8 mouse cellular contexts compared by ENCODE assay signal in the genomic region with DNA sequence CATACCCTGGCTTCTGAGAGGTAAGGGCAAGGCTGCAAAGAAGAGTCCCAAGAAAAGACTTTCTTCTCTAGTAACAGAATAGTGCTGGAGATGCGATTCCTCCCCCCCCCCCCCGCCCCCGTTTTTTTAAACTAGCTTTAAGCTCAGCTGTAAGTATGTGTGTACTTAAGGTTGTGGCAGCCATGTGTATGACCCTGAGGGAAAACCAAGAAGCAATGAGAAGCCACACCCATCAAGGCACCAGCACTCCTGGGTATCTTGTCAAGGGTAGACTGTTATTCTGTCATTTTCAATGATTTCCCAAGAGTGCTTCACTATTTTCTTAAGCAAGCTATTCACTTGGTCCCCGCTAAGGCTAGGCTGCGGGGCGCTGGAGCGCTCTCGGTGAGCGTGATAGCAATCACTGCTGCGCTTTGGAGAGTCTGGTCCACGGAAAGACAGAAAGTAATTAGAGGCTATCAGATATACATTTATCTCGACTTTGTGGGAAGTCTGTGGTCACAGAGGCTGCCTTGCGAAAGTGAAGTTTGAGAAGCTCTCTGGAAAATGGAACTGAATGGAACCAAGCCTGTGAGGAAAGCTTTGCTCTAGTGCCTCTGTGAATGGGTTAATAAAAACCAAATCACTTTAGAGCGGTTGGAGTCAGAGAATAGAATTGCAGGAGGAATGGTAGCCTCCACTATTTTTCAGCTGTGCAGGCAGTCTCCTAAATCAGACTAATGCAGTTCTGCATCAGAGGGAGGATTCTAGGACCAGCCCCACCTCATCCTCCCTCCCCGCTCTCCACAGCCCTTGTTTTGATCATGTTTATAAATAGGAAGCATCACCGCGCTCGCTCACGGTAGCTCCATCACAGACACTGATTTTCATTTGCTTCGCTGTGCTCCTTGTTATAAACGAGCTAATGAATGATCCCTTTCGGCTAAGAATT.
DNase-seq lines count a peak whose midpoint lies in the region; ATAC-seq and TF ChIP-seq lines count a peak whose summit lies in the region.

No protein-coding gene starts in this region.

- H3K9ac ChIP-seq in kidney, embryonic 15.5 days = no peak overlapping the region
- no peak overlapping the region for H3K9ac ChIP-seq in embryonic facial prominence, embryonic 11.5 days (replicated peaks; ENCODE audit: low read length)
- H3K9ac ChIP-seq in intestine, embryonic 14.5 days (ENCODE audit: low read length) = no peak overlapping the region
- no peak overlapping the region for H3K9ac ChIP-seq in midbrain, postnatal 0 days (replicated peaks; ENCODE audit: low read length, poor library complexity, severe bottlenecking)

- no peak for TF ChIP-seq CTCF in midbrain, postnatal 0 days (IDR thresholded peaks at IDR 0.05)

- H3K36me3 ChIP-seq in kidney, embryonic 15.5 days = no peaks in the 10 kb centered on the region
- no peaks in the 10 kb centered on the region for H3K36me3 ChIP-seq in embryonic facial prominence, embryonic 11.5 days (replicated peaks; ENCODE audit: control insufficient read depth, insufficient read depth, low read depth, low read length)
- no peaks in the 10 kb centered on the region for H3K36me3 ChIP-seq in intestine, embryonic 14.5 days (ENCODE audit: control insufficient read depth, insufficient read depth, low read length)
- H3K36me3 ChIP-seq in midbrain, postnatal 0 days (ENCODE audit: insufficient read depth, low read length) = no peaks in the 10 kb centered on the region

- no peaks in the 10 kb centered on the region for H3K9me3 ChIP-seq in kidney, embryonic 15.5 days (replicated peaks)
- no peaks in the 10 kb centered on the region for H3K9me3 ChIP-seq in embryonic facial prominence, embryonic 11.5 days (replicated peaks; ENCODE audit: control insufficient read depth, low read length)
- H3K9me3 ChIP-seq in intestine, embryonic 14.5 days (ENCODE audit: control insufficient read depth, low read length) = no peaks in the 10 kb centered on the region
- no peaks in the 10 kb centered on the region for H3K9me3 ChIP-seq in midbrain, postnatal 0 days (ENCODE audit: low read length)

- no peaks in the 10 kb centered on the region for H3K27me3 ChIP-seq in kidney, embryonic 15.5 days
- no peaks in the 10 kb centered on the region for H3K27me3 ChIP-seq in embryonic facial prominence, embryonic 11.5 days (ENCODE audit: control insufficient read depth, insufficient read depth, low read length)
- H3K27me3 ChIP-seq in intestine, embryonic 14.5 days (replicated peaks; ENCODE audit: control insufficient read depth, insufficient read depth, low read length) = no peaks in the 10 kb centered on the region
- H3K27me3 ChIP-seq in midbrain, postnatal 0 days (ENCODE audit: insufficient read depth, low read length) = no peaks in the 10 kb centered on the region

- peaks cover 7% of the 10 kb centered on the region for H3K4me1 ChIP-seq in kidney, embryonic 15.5 days
- H3K4me1 ChIP-seq in embryonic facial prominence, embryonic 11.5 days (ENCODE audit: control insufficient read depth, insufficient read depth, low read length) = no peaks in the 10 kb centered on the region
- H3K4me1 ChIP-seq in intestine, embryonic 14.5 days (replicated peaks; ENCODE audit: control insufficient read depth, insufficient read depth, low read length) = no peaks in the 10 kb centered on the region
- H3K4me1 ChIP-seq in midbrain, postnatal 0 days (ENCODE audit: insufficient read depth, low read length) = no peaks in the 10 kb centered on the region

- H3K4me3 ChIP-seq in kidney, embryonic 15.5 days (replicated peaks) = peak overlapping the region; percentile 8; the same call in 1 of the 2 replicates
- no peak overlapping the region for H3K4me3 ChIP-seq in embryonic facial prominence, embryonic 11.5 days (ENCODE audit: low read depth, low read length)
- H3K4me3 ChIP-seq in intestine, embryonic 14.5 days (ENCODE audit: low read depth, low read length) = no peak overlapping the region
- peak overlapping the region; percentile 8; the same call in 1 of the 2 replicates for H3K4me3 ChIP-seq in midbrain, postnatal 0 days (ENCODE audit: low read depth, low read length)

- H3K4me2 ChIP-seq in kidney, embryonic 15.5 days = peak overlapping the region; percentile 34
- 0 out of 2 replicates have a peak overlapping the region, but pooled peaks have one; percentile 11 for H3K4me2 ChIP-seq in embryonic facial prominence, embryonic 11.5 days (ENCODE audit: low read depth, low read length)
- peak overlapping the region; percentile 1; the same call in 1 of the 2 replicates for H3K4me2 ChIP-seq in intestine, embryonic 14.5 days (ENCODE audit: low read length)
- peak overlapping the region; percentile 34 for H3K4me2 ChIP-seq in midbrain, postnatal 0 days (ENCODE audit: low read depth, low read length, poor library complexity, severe bottlenecking)

- peak; percentile 60; the same call in 1 of the 2 replicates for ATAC-seq in kidney, embryonic 15.5 days (replicated peaks; ENCODE audit: low FRiP score)
- peak; percentile 23; the same call in 1 of the 2 replicates for ATAC-seq in embryonic facial prominence, embryonic 11.5 days (replicated peaks; ENCODE audit: insufficient number of reproducible peaks, low FRiP score, low TSS enrichment, low read depth)
- ATAC-seq in intestine, embryonic 14.5 days (replicated peaks; ENCODE audit: low FRiP score, low TSS enrichment, low read depth) = no peak
- no peak for ATAC-seq in midbrain, postnatal 0 days (ENCODE audit: low FRiP score)
- no peak for ATAC-seq in erythroblast, adult 5-6 weeks (replicated peaks; ENCODE audit: low FRiP score, poor library complexity, severe bottlenecking)

- WGBS in kidney, embryonic 15.5 days = 57% methylated on average over 22 of the region's 22 CpGs
- WGBS in embryonic facial prominence, embryonic 11.5 days = 43% methylated on average over 22 of the region's 22 CpGs
- WGBS in intestine, embryonic 14.5 days = 65% methylated on average over 22 of the region's 22 CpGs
- 61% methylated on average over 22 of the region's 22 CpGs for WGBS in midbrain, postnatal 0 days

- H3K27ac ChIP-seq in kidney, embryonic 15.5 days = no peak overlapping the region
- H3K27ac ChIP-seq in embryonic facial prominence, embryonic 11.5 days (replicated peaks; ENCODE audit: low read depth, low read length) = no peak overlapping the region
- H3K27ac ChIP-seq in intestine, embryonic 14.5 days (ENCODE audit: low read depth) = no peak overlapping the region
- H3K27ac ChIP-seq in midbrain, postnatal 0 days (ENCODE audit: low read depth, low read length) = no peak overlapping the region

- DNase-seq in kidney, postnatal 36 days = no peak
- DNase-seq in embryonic facial prominence, embryonic 11.5 days (ENCODE audit: low spot score) = peak; percentile 16
- DNase-seq in intestine, embryonic 14.5 days (ENCODE audit: low spot score) = peak; percentile 10
- peak; percentile 28 for DNase-seq in midbrain, postnatal 0 days (ENCODE audit: low spot score)
- no peak for DNase-seq in retina, embryonic 14.5 days (ENCODE audit: low spot score)
- no peak for DNase-seq in lung, postnatal 36 days

Comparison
In these comparisons a context has a peak if more than half of its experiments do, and no peak if none do; other contexts are left out.
1. ATAC-seq: peak in kidney, embryonic 15.5 days (single experiment) and embryonic facial prominence, embryonic 11.5 days (single experiment); none in intestine, embryonic 14.5 days (single experiment), midbrain, postnatal 0 days (single experiment) and erythroblast, adult 5-6 weeks (single experiment).
2. H3K4me3 ChIP-seq: peak in kidney, embryonic 15.5 days (single experiment) and midbrain, postnatal 0 days (single experiment); none in embryonic facial prominence, embryonic 11.5 days (single experiment) and intestine, embryonic 14.5 days (single experiment).
3. DNase-seq: peak in embryonic facial prominence, embryonic 11.5 days (single experiment), intestine, embryonic 14.5 days (single experiment) and midbrain, postnatal 0 days (single experiment); none in kidney, postnatal 36 days (0 of 2), retina, embryonic 14.5 days (single experiment) and lung, postnatal 36 days (single experiment).
4. Peak in every context shown above with its lines, with median percentiles within 50 percentile points of each other: H3K4me2 ChIP-seq.